Mouse (Mus musculus) megakaryocyte, embryonic 14.5 days (primary cell): Measurements from ENCODE around the gene 4932438H23Rik.

Experiments
- FLI1 ChIP-seq: IDR thresholded peaks from 2 replicates; pipeline ENCODE4 v1.6.1; 2012; ENCODE audit warnings: low read length, inconsistent platforms, mixed read lengths
- GATA1 ChIP-seq: IDR thresholded peaks from 3 replicates; pipeline ENCODE4 v1.6.1; 2012; ENCODE audit warnings: mixed read lengths, low read length, inconsistent platforms, borderline replicate concordance

DNA sequence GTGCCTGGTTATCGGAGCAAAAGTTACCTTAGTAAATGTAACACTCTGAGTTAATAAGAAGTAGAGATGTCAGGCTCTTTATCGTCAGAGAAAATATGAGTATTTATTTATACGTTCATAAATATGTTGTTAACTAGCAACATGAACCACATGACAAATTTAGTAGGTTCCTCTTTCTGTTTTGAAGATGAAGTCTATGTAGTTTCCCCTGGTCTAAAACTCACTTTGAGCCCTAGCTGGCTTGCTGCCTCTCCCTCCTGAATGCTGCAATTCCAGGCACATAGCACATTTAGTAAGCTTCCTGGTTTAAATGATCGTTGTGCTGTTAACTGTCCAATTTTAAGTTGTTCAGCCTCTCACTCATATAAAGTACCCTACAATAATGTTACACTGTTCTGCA lies 64.2 kb downstream of the 4932438H23Rik start:
- TF ChIP-seq GATA1 (no peak), FLI1 (no peak)
